Mouse (Mus musculus) myocyte (in vitro differentiated cells): ENCODE measurements around the gene Oard1.
A peak's percentile ranks its signal among the peaks of the same experiment; 100 is the strongest.

ENCODE experiments used
- E2F4 ChIP-seq: IDR thresholded peaks from one replicate; pipeline ENCODE4 v1.6.1; 2011; ENCODE audit warnings: mild to moderate bottlenecking, control low read depth, moderate library complexity; ENCODE audit not compliant: insufficient read depth
- MAX ChIP-seq: IDR thresholded peaks from one replicate; pipeline ENCODE4 v1.6.1; 2011; ENCODE audit warnings: low read depth, mild to moderate bottlenecking, control low read depth
- MYOD1 ChIP-seq, 3 experiments: IDR thresholded peaks; one replicate each; pipeline ENCODE4 v1.6.1; 2011; ENCODE audit warnings: control low read depth in 2 of 3, low read depth in 2 of 3, mild to moderate bottlenecking in 2 of 3, moderate library complexity in 1 of 3; ENCODE audit not compliant: insufficient read length in 2 of 3, control insufficient read depth in 1 of 3
- POLR2A ChIP-seq: IDR thresholded peaks from one replicate; pipeline ENCODE4 v1.6.1; 2011; ENCODE audit warnings: low read depth, mild to moderate bottlenecking, control low read depth, moderate library complexity; ENCODE audit not compliant: insufficient read length
- POLR2AphosphoS2 ChIP-seq: IDR thresholded peaks from one replicate; pipeline ENCODE4 v1.6.1; 2011; ENCODE audit warnings: low read depth, control low read depth; ENCODE audit not compliant: insufficient read length
- REST ChIP-seq: IDR thresholded peaks from one replicate; pipeline ENCODE4 v1.6.1; 2011; ENCODE audit warnings: mild to moderate bottlenecking, control low read depth, moderate library complexity; ENCODE audit not compliant: insufficient read depth, insufficient read length
- SRF ChIP-seq: IDR thresholded peaks from one replicate; pipeline ENCODE4 v1.6.1; 2011; ENCODE audit warnings: low read depth; ENCODE audit not compliant: control insufficient read depth, insufficient read length
- TCF12 ChIP-seq: IDR thresholded peaks from one replicate; pipeline ENCODE4 v1.6.1; 2011; ENCODE audit warnings: mild to moderate bottlenecking, control low read depth; ENCODE audit not compliant: poor library complexity, insufficient read depth, severe bottlenecking
- TCF3 ChIP-seq: IDR thresholded peaks from one replicate; pipeline ENCODE4 v1.6.1; 2011; ENCODE audit warnings: low read depth, control low read depth; ENCODE audit not compliant: insufficient read length
- USF1 ChIP-seq: IDR thresholded peaks from one replicate; pipeline ENCODE4 v1.6.1; 2011; ENCODE audit warnings: low read depth, mild to moderate bottlenecking, control low read depth, moderate library complexity

- TF ChIP-seq MAX (no peak), E2F4 (no peak), POLR2A (no peak), SRF (no peak), USF1 (no peak), MYOD1 (IDR thresholded peaks at IDR 0.05; ENCODE audit: control insufficient read depth in 1 of 3, insufficient read length in 2 of 3, low read depth in 2 of 3) (peak in 1 of 3 experiments; percentile 56), REST (no peak), POLR2AphosphoS2 (no peak), TCF12 (no peak), TCF3 (no peak)
Measured at GRCm38 (mm10) chr17:48431054-48431453, 21.2 kb downstream of the Oard1 start.
